Comparison of ENCODE assay signal across 21 mouse cellular contexts in genomic region chr1:161256918-161257317, GRCm38 (mm10). TPM values are rescaled to one million over a fixed set of nuclear protein-coding genes. Genes with fewer than 3 reads are reported as not detected.
DNase-seq lines count a peak whose midpoint lies in the region; ATAC-seq and TF ChIP-seq lines count a peak whose summit lies in the region.
"Had no signal": no experiment of that assay in that cellular context is flagged by ENCODE, and none has a peak within 500 bp of the region (broad histone marks: within the 10 kb centered on the region; RNA-seq: fewer than 3 reads in every experiment).

No protein-coding gene starts in this region.

- TF ChIP-seq EP300 in lung, postnatal 0 days (IDR thresholded peaks at IDR 0.05), result no peak

- H3K4me3 ChIP-seq in heart, embryonic 12.5 days, result no peak overlapping the region
- H3K4me3 ChIP-seq in lung, postnatal 0 days (ENCODE audit: low read depth, low read length), result no peak overlapping the region
- H3K4me3 ChIP-seq: embryonic facial prominence, embryonic 13.5 days; forebrain, embryonic 15.5 days; heart, embryonic 13.5 days; hindbrain, embryonic 15.5 days had no signal

- no peaks in the 10 kb centered on the region for H3K36me3 ChIP-seq in heart, embryonic 12.5 days
- no peaks in the 10 kb centered on the region for H3K36me3 ChIP-seq in lung, postnatal 0 days (ENCODE audit: insufficient read depth, low read length)
- H3K36me3 ChIP-seq: embryonic facial prominence, embryonic 13.5 days; forebrain, embryonic 15.5 days; G1E; heart, embryonic 13.5 days; hindbrain, embryonic 15.5 days had no signal

- H3K4me1 ChIP-seq in heart, embryonic 12.5 days (replicated peaks), result peaks cover 3% of the 10 kb centered on the region
- H3K4me1 ChIP-seq in lung, postnatal 0 days (ENCODE audit: insufficient read depth, low read depth, low read length), result no peaks in the 10 kb centered on the region
- H3K4me1 ChIP-seq: forebrain, embryonic 15.5 days; hindbrain, embryonic 15.5 days had no signal

- DNase-seq in heart, postnatal 25 days (ENCODE audit: low spot score), result no peak
- peak; percentile 21 for DNase-seq in lung, postnatal 0 days (ENCODE audit: low spot score)
- DNase-seq in lung, postnatal 14 days, result no peak
- DNase-seq in R1 (ENCODE audit: low read depth, low spot score), result peak; percentile 88
- DNase-seq in left cerebral cortex, postnatal 10 days (ENCODE audit: extremely low spot score in 1 of 2, low spot score in 2 of 2), result no peak
- DNase-seq in left cerebral cortex, postnatal 4 days, result no peak
- DNase-seq: adrenal gland, adult 2 months; adrenal gland, postnatal 25 days; cerebellum, adult 18-20 months; cerebellum, adult 9-11 months; cerebellum, postnatal 36 days; gastrocnemius, postnatal 36 days; heart, adult 18-20 months had no signal

- WGBS in heart, embryonic 12.5 days, result 72% methylated on average over 7 of the region's 7 CpGs
- 64% methylated on average over 7 of the region's 7 CpGs for WGBS in lung, postnatal 0 days

- H3K9me3 ChIP-seq in heart, embryonic 12.5 days (replicated peaks), result no peaks in the 10 kb centered on the region
- no peaks in the 10 kb centered on the region for H3K9me3 ChIP-seq in lung, postnatal 0 days (ENCODE audit: low read length)
- H3K9me3 ChIP-seq: embryonic facial prominence, embryonic 13.5 days; forebrain, embryonic 15.5 days; G1E; heart, embryonic 13.5 days; hindbrain, embryonic 15.5 days had no signal

- no peaks in the 10 kb centered on the region for H3K27me3 ChIP-seq in heart, embryonic 12.5 days (replicated peaks)
- no peaks in the 10 kb centered on the region for H3K27me3 ChIP-seq in lung, postnatal 0 days (replicated peaks; ENCODE audit: insufficient read depth, low read length)
- H3K27me3 ChIP-seq: embryonic facial prominence, embryonic 13.5 days; heart, embryonic 13.5 days had no signal

- TF ChIP-seq CTCF in lung, postnatal 0 days (IDR thresholded peaks at IDR 0.05), result no peak

- H3K27ac ChIP-seq in heart, embryonic 12.5 days (ENCODE audit: poor library complexity, severe bottlenecking), result no peak overlapping the region
- no peak overlapping the region for H3K27ac ChIP-seq in lung, postnatal 0 days (ENCODE audit: low read length)
- H3K27ac ChIP-seq: embryonic facial prominence, embryonic 13.5 days; forebrain, embryonic 15.5 days; heart, embryonic 13.5 days; hindbrain, embryonic 15.5 days had no signal

- H3K9ac ChIP-seq in heart, embryonic 12.5 days, result no peak overlapping the region
- H3K9ac ChIP-seq in lung, postnatal 0 days (replicated peaks; ENCODE audit: low read depth), result no peak overlapping the region
- H3K9ac ChIP-seq: embryonic facial prominence, embryonic 13.5 days; forebrain, embryonic 15.5 days; heart, embryonic 13.5 days; hindbrain, embryonic 15.5 days had no signal

- H3K4me2 ChIP-seq in heart, embryonic 12.5 days, result no peak overlapping the region
- H3K4me2 ChIP-seq in lung, postnatal 0 days (replicated peaks; ENCODE audit: low read depth, low read length), result no peak overlapping the region
- H3K4me2 ChIP-seq: embryonic facial prominence, embryonic 13.5 days; forebrain, embryonic 15.5 days; heart, embryonic 13.5 days; hindbrain, embryonic 15.5 days had no signal

- peak; percentile 59; the same call in 1 of the 2 replicates for ATAC-seq in heart, embryonic 12.5 days (ENCODE audit: insufficient number of reproducible peaks, low FRiP score)
- ATAC-seq in lung, postnatal 0 days, result 0 out of 2 replicates have a peak, but pooled peaks have one; percentile 18
- peak; percentile 58; the same call in 1 of the 2 replicates for ATAC-seq in erythroblast, adult 5-6 weeks (replicated peaks; ENCODE audit: low FRiP score, poor library complexity, severe bottlenecking)
- ATAC-seq: activated CD4-positive, CD25-positive, alpha-beta regulatory T cell, adult 4 months; forebrain, embryonic 15.5 days had no signal

- intact Hi-C loops in heart, postnatal 25 days (cut with DNase I), result no loop called here
- intact Hi-C loops in left cerebral cortex, postnatal 10 days (cut with DNase I), result no loop called here
- intact Hi-C loops in left cerebral cortex, postnatal 4 days (cut with DNase I), result no loop called here

RNA-seq across cellular contexts. Expression of gene Prdx6, which starts 5.9 kb away (rescaled TPM):
- 391 and 403 TPM in 2 replicates for polyA plus RNA-seq in heart, embryonic 12.5 days (2016; fragmentation: Nextera tagmentation; extraction: Ambion mirVana)
- 100 to 1,000 TPM; 265 to 283 TPM for total RNA-seq in heart, postnatal 25 days (2021)
- 1,194 and 1,245 TPM in 2 replicates for polyA plus RNA-seq in lung, postnatal 0 days (2015; fragmentation: Nextera tagmentation; extraction: Ambion mirVana)
- 41.2 and 61.1 TPM in 2 replicates for total RNA-seq in erythroblast, adult 5-6 weeks (2015; ENCODE audit: low replicate concordance)
- 40.3 and 63.1 TPM in 2 replicates for total RNA-seq in erythroblast, adult 5-6 weeks (2017; ENCODE audit: low replicate concordance)
- 100 to 1,000 TPM; 192 to 206 TPM for total RNA-seq in left cerebral cortex, postnatal 10 days (2021)
- 100 to 1,000 TPM in 1 of 2 experiments, 10 to 100 TPM in 1; 97.9 to 112 TPM for total RNA-seq in left cerebral cortex, postnatal 4 days (2021)

Comparison
In these comparisons a context has a peak if more than half of its experiments do, and no peak if none do; other contexts are left out.
1. DNase-seq: peak in lung, postnatal 0 days (single experiment) and R1 (single experiment); none in heart, postnatal 25 days (single experiment), lung, postnatal 14 days (single experiment), left cerebral cortex, postnatal 10 days (0 of 2) and left cerebral cortex, postnatal 4 days (single experiment).
2. Peak in every context shown above with its lines, with median percentiles within 50 percentile points of each other: ATAC-seq.